Mouse (Mus musculus): ENCODE measurements around the gene Klhdc9. TPM values are rescaled to one million over a fixed set of nuclear protein-coding genes. Genes with fewer than 3 reads are reported as not detected.
"Not testable (repeated sequence)": the region's sequence is repeated elsewhere in the genome, so short reads cannot be mapped to it uniquely, and the experiment has no call there.

Klhdc9 gene
- total RNA-seq, 1 experiment from 2014 or later = not detected

DNA sequence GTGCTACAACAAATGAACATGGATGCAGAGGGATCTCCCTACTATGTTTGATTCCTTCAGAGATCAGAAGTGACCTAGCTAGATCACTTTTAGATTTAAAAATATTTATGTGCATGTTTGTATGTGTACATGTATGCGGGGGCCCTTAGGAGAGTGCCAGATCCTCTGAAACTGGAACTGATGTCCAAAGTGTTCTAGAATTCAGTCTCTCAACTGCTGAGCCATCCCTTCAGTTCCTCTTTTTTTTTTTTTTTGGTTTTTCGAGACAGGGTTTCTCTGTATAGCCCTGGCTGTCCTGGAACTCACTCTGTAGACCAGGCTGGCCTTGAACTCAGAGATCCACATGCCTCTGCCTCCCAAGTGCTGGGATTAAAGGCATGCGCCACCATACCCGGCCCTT lies 34.0 kb downstream of the Klhdc9 start:
- ATAC-seq (replicated peaks; ENCODE audit: insufficient number of reproducible peaks, low FRiP score, low TSS enrichment, poor library complexity, severe bottlenecking) = not testable (repeated sequence)

DNA sequence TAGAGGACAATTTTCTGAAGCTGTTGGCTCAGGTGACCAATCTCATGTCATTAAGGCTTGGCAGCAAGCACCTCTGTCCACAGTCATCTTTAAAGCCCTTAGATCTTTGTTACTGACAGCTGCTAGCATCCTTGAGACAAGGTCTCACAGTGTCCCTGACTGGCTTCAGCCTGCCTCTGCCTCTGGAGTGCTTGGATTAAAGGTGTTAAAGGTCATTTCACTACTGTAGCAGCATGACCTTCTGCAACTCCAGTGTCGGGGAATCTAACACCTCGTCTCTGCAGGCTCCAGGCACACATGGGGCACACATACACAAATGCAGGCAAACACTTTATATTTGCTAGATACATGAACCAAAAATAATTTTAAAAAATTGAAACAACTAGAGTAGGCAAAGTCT lies 35.0 kb downstream of the Klhdc9 start:
- ATAC-seq (replicated peaks; ENCODE audit: insufficient number of reproducible peaks, low FRiP score, low TSS enrichment, poor library complexity, severe bottlenecking) = no peak

DNA sequence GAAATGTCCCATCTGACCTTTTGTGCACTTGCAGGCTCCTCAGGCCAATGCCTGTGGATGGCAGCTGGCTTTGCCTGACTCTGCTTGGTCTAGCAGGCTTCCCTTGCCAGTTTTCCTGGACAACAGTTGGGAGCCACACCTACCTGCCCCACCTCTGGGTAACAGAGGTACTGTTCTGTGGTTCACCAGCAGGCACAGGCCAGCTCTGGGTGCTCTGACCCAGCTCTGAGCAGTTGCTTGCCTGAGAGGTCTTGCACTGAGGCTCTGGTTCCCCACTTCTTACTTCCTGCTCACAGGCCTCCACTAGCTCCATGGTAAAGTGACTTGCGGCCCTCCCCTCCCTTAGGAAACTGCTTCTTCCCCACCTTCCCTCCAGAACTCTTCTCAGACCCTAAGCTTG lies 38.6 kb downstream of the Klhdc9 start:
- peak; percentile 34; the same call in 1 of the 2 replicates for ATAC-seq (replicated peaks; ENCODE audit: insufficient number of reproducible peaks, low FRiP score, low TSS enrichment, poor library complexity, severe bottlenecking)

DNA sequence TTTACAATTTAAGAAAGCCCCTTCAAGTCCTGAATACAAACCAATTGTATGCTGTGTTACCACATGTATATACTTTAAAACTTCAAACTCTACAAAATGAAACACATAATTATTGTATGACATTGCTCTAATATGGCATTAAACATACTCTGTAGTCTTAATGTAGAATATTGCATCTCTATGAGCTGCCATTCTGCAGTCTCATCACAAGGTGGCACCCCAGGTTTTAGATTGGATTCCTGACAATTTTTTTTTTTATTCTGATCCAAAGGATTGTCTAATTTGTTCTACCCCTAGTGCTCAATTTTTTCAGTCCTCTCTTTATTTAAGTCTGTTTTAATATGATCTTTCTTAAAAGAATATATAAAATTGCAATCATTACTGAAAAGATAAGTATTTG lies 39.2 kb downstream of the Klhdc9 start:
- ATAC-seq (replicated peaks; ENCODE audit: insufficient number of reproducible peaks, low FRiP score, low TSS enrichment, poor library complexity, severe bottlenecking) = 0 out of 2 replicates have a peak, but pooled peaks have one; percentile 50

DNA sequence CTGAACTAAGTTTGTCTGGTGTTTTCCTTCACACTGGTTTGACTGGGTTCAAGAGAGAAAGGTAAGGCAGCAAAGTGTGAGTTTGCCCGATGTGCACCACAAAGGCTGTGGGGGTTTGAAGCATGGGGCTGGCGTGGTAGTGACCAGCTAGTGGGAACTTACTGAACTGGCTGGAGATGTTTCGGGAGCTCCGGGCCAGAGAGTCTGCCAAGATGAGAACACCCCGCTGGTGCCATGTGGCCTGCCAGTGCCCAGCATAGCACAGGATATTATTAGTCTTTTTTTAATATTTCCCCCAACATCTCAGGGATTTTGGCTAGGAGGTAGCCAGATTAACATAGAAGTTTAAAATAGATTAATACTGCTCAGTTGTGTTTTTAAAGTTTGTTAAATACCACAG lies 40.4 kb downstream of the Klhdc9 start:
- no peak for ATAC-seq (replicated peaks; ENCODE audit: insufficient number of reproducible peaks, low FRiP score, low TSS enrichment, poor library complexity, severe bottlenecking)

DNA sequence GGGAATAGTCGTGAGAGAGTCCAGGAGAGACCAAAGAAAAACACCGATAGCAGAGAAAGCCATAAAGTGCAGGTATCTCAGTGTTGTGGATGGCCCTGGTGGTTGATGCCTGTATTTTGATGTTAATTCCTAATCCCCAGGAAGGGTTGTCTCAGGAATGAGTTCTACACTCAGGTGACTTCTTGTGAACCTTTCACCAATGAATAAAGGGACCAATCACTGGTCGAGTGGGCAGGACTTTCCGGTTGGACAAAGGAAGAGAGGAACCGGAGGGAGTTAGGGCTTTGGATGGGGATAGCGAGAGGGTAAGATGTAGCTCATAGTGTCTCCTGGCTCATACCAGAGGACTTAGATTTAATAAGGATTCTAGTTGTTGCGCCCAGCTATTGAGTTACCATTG lies 40.9 kb downstream of the Klhdc9 start:
- ATAC-seq (replicated peaks; ENCODE audit: insufficient number of reproducible peaks, low FRiP score, low TSS enrichment, poor library complexity, severe bottlenecking) = no peak

DNA sequence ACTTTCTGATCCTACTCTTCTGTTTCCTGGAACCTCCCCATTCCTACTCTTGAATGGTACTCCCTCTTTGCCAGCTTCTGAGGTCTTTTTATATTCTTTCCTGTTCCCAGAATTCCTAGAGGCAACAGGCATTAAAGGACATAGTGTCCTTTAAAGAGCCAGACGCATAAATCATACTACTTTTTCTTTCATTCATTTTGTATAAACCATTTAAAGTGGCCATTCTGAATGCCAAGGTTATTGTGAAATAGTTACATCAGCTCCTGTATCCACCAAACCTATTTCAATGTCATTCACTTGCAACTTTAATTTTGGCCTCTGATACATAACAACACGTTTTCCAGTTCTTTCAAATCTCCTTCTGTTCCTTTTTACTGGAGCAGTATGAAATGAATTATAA lies 51.3 kb downstream of the Klhdc9 start:
- no peak for ATAC-seq (replicated peaks; ENCODE audit: insufficient number of reproducible peaks, low FRiP score, low TSS enrichment, poor library complexity, severe bottlenecking)

Other genes starting within 250 kb of the Klhdc9 start
- gene Cfap126, start 246.9 kb downstream of the Klhdc9 start, total RNA-seq (2017) = 1.4 to 6.2 TPM (median 1.6 TPM) in 3 replicates
- 15.7 to 38.4 TPM (median 25.1 TPM) in 3 replicates for gene Sdhc, start 210.2 kb downstream of the Klhdc9 start, total RNA-seq (2017)
- not detected in 3 replicates for gene Mpz, start 210.1 kb downstream of the Klhdc9 start, total RNA-seq (2017)
- gene Pcp4l1, start 164.5 kb downstream of the Klhdc9 start, total RNA-seq (2017) = 0.29 to 2.0 TPM in 2 of 3 replicates, not detected in the other
- 0.19 to 0.86 TPM in 2 of 3 replicates, not detected in the other for gene Nr1i3, start 146.8 kb downstream of the Klhdc9 start, total RNA-seq (2017)
- gene Tomm40l, start 138.3 kb downstream of the Klhdc9 start, total RNA-seq (2017) = 5.0 to 10.2 TPM (median 9.3 TPM) in 3 replicates
- not detected in 3 replicates for gene Apoa2, start 135.7 kb downstream of the Klhdc9 start, total RNA-seq (2017)
- gene Fcer1g, start 126.4 kb downstream of the Klhdc9 start, total RNA-seq (2017) = 875 to 1,050 TPM (median 955 TPM) in 3 replicates
- not detected in 3 replicates for gene Adamts4, start 110.4 kb downstream of the Klhdc9 start, total RNA-seq (2017)
- 172 to 231 TPM (median 231 TPM) in 3 replicates for gene Ndufs2, start 109.4 kb downstream of the Klhdc9 start, total RNA-seq (2017)
- 32.4 to 35.5 TPM (median 34.3 TPM) in 3 replicates for gene B4galt3, start 90.5 kb downstream of the Klhdc9 start, total RNA-seq (2017)
- 9.2 to 14.2 TPM (median 11.1 TPM) in 3 replicates for gene Ppox, start 79.6 kb downstream of the Klhdc9 start, total RNA-seq (2017)
- gene Usp21, start 72.8 kb downstream of the Klhdc9 start, total RNA-seq (2017) = 8.1 to 12.6 TPM (median 11.2 TPM) in 3 replicates
- 46.7 to 66.9 TPM (median 63.4 TPM) in 3 replicates for gene Ufc1, start 65.8 kb downstream of the Klhdc9 start, total RNA-seq (2017)
- gene Dedd, start 31.7 kb downstream of the Klhdc9 start, total RNA-seq (2017) = 9.8 to 12.6 TPM (median 11.4 TPM) in 3 replicates
- gene Nit1, start 15.2 kb downstream of the Klhdc9 start, total RNA-seq (2017) = 35.1 to 41.2 TPM (median 36.1 TPM) in 3 replicates
- 26.8 to 86.9 TPM (median 34.0 TPM) in 3 replicates for gene Pfdn2, start 15.1 kb downstream of the Klhdc9 start, total RNA-seq (2017)
- 2.0 to 3.9 TPM (median 2.5 TPM) in 3 replicates for gene Nectin4, start 9.3 kb upstream of the Klhdc9 start, total RNA-seq (2017)
- gene Arhgap30, start 28.2 kb upstream of the Klhdc9 start, total RNA-seq (2017) = 328 to 413 TPM (median 376 TPM) in 3 replicates
- gene Usf1, start 50.5 kb upstream of the Klhdc9 start, total RNA-seq (2017) = 91.6 to 117 TPM (median 94.5 TPM) in 3 replicates
- 3.9 to 9.0 TPM (median 4.9 TPM) in 3 replicates for gene Tstd1, start 58.1 kb upstream of the Klhdc9 start, total RNA-seq (2017)
- gene F11r, start 76.7 kb upstream of the Klhdc9 start, total RNA-seq (2017) = 3.5 to 8.6 TPM (median 4.5 TPM) in 3 replicates
- gene Alyref2, start 142.7 kb upstream of the Klhdc9 start, total RNA-seq (2017) = 10.6 to 14.2 TPM (median 11.8 TPM) in 3 replicates
- not detected in 3 replicates for gene Itln1, start 174.5 kb upstream of the Klhdc9 start, total RNA-seq (2017)
- gene Cd244a, start 198.4 kb upstream of the Klhdc9 start, total RNA-seq (2017) = 232 to 381 TPM (median 239 TPM) in 3 replicates
- 71.1 to 137 TPM (median 80.7 TPM) in 3 replicates for gene Ly9, start 246.6 kb upstream of the Klhdc9 start, total RNA-seq (2017)